Mouse (Mus musculus): Measurements from ENCODE around the gene Gm4792.

GRCm38 (mm10) chr10:94346596-94346995, 48.1 kb upstream of the Gm4792 start:
- TF ChIP-seq CTCF (conservative IDR thresholded peaks at IDR 0.05; ENCODE audit: low read length) (no peak), POU5F1 (IDR thresholded peaks at IDR 0.05; ENCODE audit: borderline replicate concordance, low read length) (no peak), NANOG (IDR thresholded peaks at IDR 0.05; ENCODE audit: borderline replicate concordance, low read length) (no peak)

Measured in E14TG2a.4 (cell line).